Mouse (Mus musculus) midbrain, embryonic 16.5 days (tissue): ENCODE measurements around the gene Il18r1. TPM values are rescaled to one million over a fixed set of nuclear protein-coding genes. Genes with fewer than 3 reads are reported as not detected.

ENCODE experiments used
- ATAC-seq: fragments of 200-750 bp; cut with Nextera tagmentation; 2 replicates; pipeline ENCODE4 v1.8.0; 2017; ENCODE audit warnings: moderate TSS enrichment
- H3K27ac ChIP-seq: fragments of 300-500 bp; sonication (generic); 2 replicates; pipeline ENCODE4 v1.5.1; 2014; ENCODE audit warnings: mild to moderate bottlenecking, low read length, mixed read lengths
- H3K27me3 ChIP-seq: fragments of 300-500 bp; sonication (generic); 2 replicates; pipeline ENCODE4 v1.6.1; 2014; ENCODE audit warnings: low read depth, low read length, mixed read lengths; ENCODE audit not compliant: control insufficient read depth, insufficient read depth
- H3K36me3 ChIP-seq: fragments of 300-500 bp; sonication (generic); 2 replicates; pipeline ENCODE4 v1.6.1; 2014; ENCODE audit warnings: mild to moderate bottlenecking, low read length, moderate library complexity, mixed read lengths; ENCODE audit not compliant: control insufficient read depth, insufficient read depth
- H3K4me1 ChIP-seq: fragments of 300-500 bp; sonication (generic); 2 replicates; pipeline ENCODE4 v1.6.1; 2014; ENCODE audit warnings: mild to moderate bottlenecking, low read length, mixed read lengths; ENCODE audit not compliant: control insufficient read depth, insufficient read depth
- H3K4me2 ChIP-seq: fragments of 300-500 bp; sonication (generic); 2 replicates; pipeline ENCODE4 v1.6.1; 2014; ENCODE audit warnings: mild to moderate bottlenecking, low read length, mixed read lengths
- H3K4me3 ChIP-seq: fragments of 300-500 bp; sonication (generic); 2 replicates; pipeline ENCODE4 v1.5.1; 2014; ENCODE audit warnings: low read depth, mild to moderate bottlenecking, low read length, moderate library complexity, mixed read lengths
- H3K9ac ChIP-seq: fragments of 300-500 bp; sonication (generic); 2 replicates; pipeline ENCODE4 v1.6.1; 2014; ENCODE audit warnings: low read depth, low read length, mixed read lengths
- H3K9me3 ChIP-seq: fragments of 300-500 bp; sonication (generic); replicated peaks from 2 replicates; pipeline ENCODE4 v1.6.1; 2014; ENCODE audit warnings: mild to moderate bottlenecking, low read length, mixed read lengths; ENCODE audit not compliant: control insufficient read depth, poor library complexity, severe bottlenecking
- WGBS: fragments of 180-500 bp; shearing (Covaris S2); extraction: QIAGEN DNeasy Blood & Tissue Kit; methylation state at CpG from one replicate; pipeline ENCODE4 v1.1.7; 2014; 5-methylcytosine and 5-hydroxymethylcytosine counted together
- polyA plus RNA-seq: library from polyadenylated mRNA; unstranded; fragments of >200 nt; fragmentation: Nextera tagmentation; extraction: Ambion mirVana; gene quantifications from 2 replicates; pipeline ENCODE4 v1.2.1, GENCODE M21; 2015

Gene Il18r1
- polyA plus RNA-seq, 1 experiment from 2014 or later, result not detected

GRCm38 (mm10) chr1:40432169-40432568, 33.2 kb upstream of the Il18r1 start:
- Histone ChIP-seq H3K9me3 (no peaks in the 10 kb centered on the region), H3K4me1 (no peaks in the 10 kb centered on the region), H3K36me3 (no peaks in the 10 kb centered on the region), H3K27ac (no peak overlapping the region), H3K27me3 (no peaks in the 10 kb centered on the region), H3K4me3 (no peak overlapping the region), H3K4me2 (no peak overlapping the region), H3K9ac (no peak overlapping the region)
- no peak for ATAC-seq
- WGBS, result 87% methylated on average over 2 of the region's 2 CpGs

- Histone ChIP-seq H3K4me3 (no peak overlapping the region), H3K27ac (no peak overlapping the region), H3K4me1 (no peaks in the 10 kb centered on the region), H3K36me3 (no peaks in the 10 kb centered on the region), H3K9me3 (no peaks in the 10 kb centered on the region), H3K9ac (no peak overlapping the region), H3K4me2 (no peak overlapping the region), H3K27me3 (no peaks in the 10 kb centered on the region)
- WGBS, result 90% methylated on average over 3 of the region's 3 CpGs
- ATAC-seq, result no peak
Measured at GRCm38 (mm10) chr1:40435936-40436335, 29.4 kb upstream of the Il18r1 start.

GRCm38 (mm10) chr1:40437340-40437739, 28.0 kb upstream of the Il18r1 start:
- H3K27me3 ChIP-seq, result no peaks in the 10 kb centered on the region
- H3K27ac ChIP-seq, result no peak overlapping the region

GRCm38 (mm10) chr1:40439504-40439903, 25.8 kb upstream of the Il18r1 start:
- no peaks in the 10 kb centered on the region for H3K4me1 ChIP-seq
- no peak overlapping the region for H3K27ac ChIP-seq
- no peaks in the 10 kb centered on the region for H3K9me3 ChIP-seq
- H3K4me3 ChIP-seq, result no peak overlapping the region
- ATAC-seq, result no peak
- H3K36me3 ChIP-seq, result no peaks in the 10 kb centered on the region
- 60% methylated on average over 8 of the region's 8 CpGs for WGBS
- H3K9ac ChIP-seq, result no peak overlapping the region
- no peak overlapping the region for H3K4me2 ChIP-seq
- no peaks in the 10 kb centered on the region for H3K27me3 ChIP-seq

More at GRCm38 (mm10) chr1:40437340-40437739, 28.0 kb upstream of the Il18r1 start:
- Histone ChIP-seq H3K4me1 (no peaks in the 10 kb centered on the region), H3K9ac (no peak overlapping the region), H3K9me3 (no peaks in the 10 kb centered on the region), H3K4me2 (no peak overlapping the region), H3K4me3 (no peak overlapping the region), H3K36me3 (no peaks in the 10 kb centered on the region)
- ATAC-seq, result no peak
- WGBS, result 97% methylated on average over 2 of the region's 2 CpGs

- Histone ChIP-seq H3K27me3 (no peaks in the 10 kb centered on the region), H3K36me3 (no peaks in the 10 kb centered on the region), H3K4me1 (no peaks in the 10 kb centered on the region), H3K4me3 (no peak overlapping the region), H3K27ac (no peak overlapping the region), H3K9me3 (no peaks in the 10 kb centered on the region), H3K4me2 (no peak overlapping the region), H3K9ac (no peak overlapping the region)
- no peak for ATAC-seq
- 88% methylated on average over 3 of the region's 3 CpGs for WGBS
Measured at GRCm38 (mm10) chr1:40444800-40445199, 20.6 kb upstream of the Il18r1 start.

GRCm38 (mm10) chr1:40467306-40467705, 2.0 kb downstream of the Il18r1 start:
- no peaks in the 10 kb centered on the region for H3K9me3 ChIP-seq
- H3K27me3 ChIP-seq, result no peaks in the 10 kb centered on the region
- H3K36me3 ChIP-seq, result no peaks in the 10 kb centered on the region
- no peak overlapping the region for H3K9ac ChIP-seq
- ATAC-seq, result no peak
- WGBS, result 91% methylated on average over 4 of the region's 4 CpGs
- H3K27ac ChIP-seq, result no peak overlapping the region
- H3K4me2 ChIP-seq, result no peak overlapping the region
- H3K4me3 ChIP-seq, result no peak overlapping the region
- H3K4me1 ChIP-seq, result no peaks in the 10 kb centered on the region

- H3K36me3 ChIP-seq, result no peaks in the 10 kb centered on the region
Measured at GRCm38 (mm10) chr1:40468805-40469204, 3.5 kb downstream of the Il18r1 start.

GRCm38 (mm10) chr1:40469900-40470299, 4.5 kb downstream of the Il18r1 start:
- 95% methylated on average over 12 of the region's 12 CpGs for WGBS
- Histone ChIP-seq H3K27ac (no peak overlapping the region), H3K4me2 (no peak overlapping the region), H3K36me3 (no peaks in the 10 kb centered on the region), H3K9ac (no peak overlapping the region), H3K27me3 (no peaks in the 10 kb centered on the region), H3K4me3 (no peak overlapping the region), H3K4me1 (no peaks in the 10 kb centered on the region), H3K9me3 (no peaks in the 10 kb centered on the region)
- ATAC-seq, result no peak

More at GRCm38 (mm10) chr1:40468805-40469204, 3.5 kb downstream of the Il18r1 start:
- no peak overlapping the region for H3K27ac ChIP-seq
- H3K9me3 ChIP-seq, result no peaks in the 10 kb centered on the region
- no peak overlapping the region for H3K4me2 ChIP-seq
- 82% methylated on average over 2 of the region's 2 CpGs for WGBS
- H3K9ac ChIP-seq, result no peak overlapping the region
- no peak for ATAC-seq
- H3K4me1 ChIP-seq, result no peaks in the 10 kb centered on the region
- no peaks in the 10 kb centered on the region for H3K27me3 ChIP-seq
- H3K4me3 ChIP-seq, result no peak overlapping the region

GRCm38 (mm10) chr1:40472401-40472800, 7.0 kb downstream of the Il18r1 start:
- ATAC-seq, result no peak
- Histone ChIP-seq H3K9me3 (no peaks in the 10 kb centered on the region), H3K9ac (no peak overlapping the region), H3K27ac (no peak overlapping the region), H3K4me3 (no peak overlapping the region), H3K27me3 (no peaks in the 10 kb centered on the region), H3K4me2 (no peak overlapping the region), H3K4me1 (no peaks in the 10 kb centered on the region), H3K36me3 (no peaks in the 10 kb centered on the region)
- WGBS, result 95% methylated on average over 1 of the region's 1 CpGs
